Mouse (Mus musculus) MEL (cell line): ENCODE measurements around the gene Kcnh3.
A peak's percentile ranks its signal among the peaks of the same experiment; 100 is the strongest.

Experiments
- CTCF ChIP-seq, 3 experiments: IDR thresholded peaks in 2 of 3; conservative IDR thresholded peaks in 1 of 3; 2 replicates each; pipeline ENCODE4 v1.5.1; 2011 to 2012; ENCODE audit warnings: low read length in 3 of 3, low read depth in 2 of 3, mild to moderate bottlenecking in 2 of 3, improper control_type of control experiment in 1 of 3, inconsistent platforms in 1 of 3, mixed read lengths in 1 of 3, moderate library complexity in 1 of 3; ENCODE audit not compliant: control insufficient read depth in 1 of 3, insufficient read depth in 1 of 3, poor library complexity in 1 of 3, severe bottlenecking in 1 of 3
- EP300 ChIP-seq, 2 experiments: IDR thresholded peaks; 2 replicates each; pipeline ENCODE4 v1.6.1; 2011; ENCODE audit warnings: improper control_type of control experiment in 2 of 2, low read length in 2 of 2, low read depth in 1 of 2, mild to moderate bottlenecking in 1 of 2
- GATA1 ChIP-seq: IDR thresholded peaks from 2 replicates; pipeline ENCODE4 v1.6.1; 2011; ENCODE audit warnings: low read depth, low read length, improper control_type of control experiment
- ZKSCAN1 ChIP-seq: IDR thresholded peaks from 2 replicates; pipeline ENCODE4 v1.6.1; 2012; ENCODE audit warnings: low read depth, mild to moderate bottlenecking, inconsistent platforms, low read length, improper control_type of control experiment, moderate library complexity

GRCm38 (mm10) chr15:99284527-99285188 is 60.0 kb downstream of the Kcnh3 start:
- TF ChIP-seq EP300 (IDR thresholded peaks at IDR 0.05; ENCODE audit: low read depth in 1 of 2, low read length in 2 of 2) = peak in 1 of 2 experiments; percentile 21; a peak in 1 of 4 replicates
- TF ChIP-seq CTCF (IDR thresholded peaks at IDR 0.05 in 2 of 3, conservative IDR thresholded peaks at IDR 0.05 in 1 of 3; ENCODE audit: control insufficient read depth in 1 of 3, insufficient read depth in 1 of 3, low read depth in 2 of 3, low read length in 3 of 3, poor library complexity in 1 of 3, severe bottlenecking in 1 of 3) = no peak
- TF ChIP-seq GATA1 = no peak
- no peak for TF ChIP-seq ZKSCAN1
